Mouse (Mus musculus): Measurements from ENCODE around the gene Col12a1. TPM values are rescaled to one million over a fixed set of nuclear protein-coding genes. Genes with fewer than 3 reads are reported as not detected.

Col12a1 gene
- polyA plus RNA-seq, 1 experiment from 2014 or later: 4.5 TPM

- Histone ChIP-seq H3K27ac (ENCODE audit: low read length) (no peak overlapping the region), H3K4me3 (ENCODE audit: low read depth, low read length) (no peak overlapping the region), H3K4me1 (ENCODE audit: control insufficient read depth, insufficient read depth, low read length) (no peaks in the 10 kb centered on the region), H3K4me2 (ENCODE audit: low read length) (no peak overlapping the region), H3K27me3 (ENCODE audit: control insufficient read depth, insufficient read depth, low read depth, low read length) (no peaks in the 10 kb centered on the region), H3K36me3 (ENCODE audit: control insufficient read depth, insufficient read depth, low read length) (peaks cover 12% of the 10 kb centered on the region), H3K9me3 (replicated peaks; ENCODE audit: control insufficient read depth, low read length, poor library complexity, severe bottlenecking) (no peaks in the 10 kb centered on the region), H3K9ac (ENCODE audit: low read depth, low read length) (no peak overlapping the region)
- 93% methylated on average over 7 of the region's 7 CpGs for WGBS
- no peak for ATAC-seq
These were observed 32.1 kb upstream of the Col12a1 start for GRCm38 (mm10) chr9:79750709-79751108.

GRCm38 (mm10) chr9:79745036-79745435, 26.4 kb upstream of the Col12a1 start:
- no peak overlapping the region for H3K9ac ChIP-seq (ENCODE audit: low read depth, low read length)
- 30% methylated on average over 4 of the region's 4 CpGs for WGBS
- no peaks in the 10 kb centered on the region for H3K4me1 ChIP-seq (ENCODE audit: control insufficient read depth, insufficient read depth, low read length)

GRCm38 (mm10) chr9:79735608-79736007, 17.0 kb upstream of the Col12a1 start:
- 90% methylated on average over 6 of the region's 6 CpGs for WGBS
- H3K27ac ChIP-seq (ENCODE audit: low read length): no peak overlapping the region

More at GRCm38 (mm10) chr9:79745036-79745435, 26.4 kb upstream of the Col12a1 start:
- no peaks in the 10 kb centered on the region for H3K27me3 ChIP-seq (ENCODE audit: control insufficient read depth, insufficient read depth, low read depth, low read length)
- 0 out of 2 replicates have a peak, but pooled peaks cover 2% of the 10 kb centered on the region for H3K36me3 ChIP-seq (ENCODE audit: control insufficient read depth, insufficient read depth, low read length)
- H3K27ac ChIP-seq (ENCODE audit: low read length): no peak overlapping the region
- H3K4me2 ChIP-seq (ENCODE audit: low read length): no peak overlapping the region
- no peak overlapping the region for H3K4me3 ChIP-seq (ENCODE audit: low read depth, low read length)
- H3K9me3 ChIP-seq (replicated peaks; ENCODE audit: control insufficient read depth, low read length, poor library complexity, severe bottlenecking): no peaks in the 10 kb centered on the region
- ATAC-seq: no peak

GRCm38 (mm10) chr9:79730301-79730700, 11.7 kb upstream of the Col12a1 start:
- WGBS: 92% methylated on average over 5 of the region's 5 CpGs
- Histone ChIP-seq H3K4me1 (ENCODE audit: control insufficient read depth, insufficient read depth, low read length) (no peaks in the 10 kb centered on the region), H3K4me3 (ENCODE audit: low read depth, low read length) (no peak overlapping the region), H3K27me3 (ENCODE audit: control insufficient read depth, insufficient read depth, low read depth, low read length) (no peaks in the 10 kb centered on the region), H3K27ac (ENCODE audit: low read length) (no peak overlapping the region), H3K9me3 (replicated peaks; ENCODE audit: control insufficient read depth, low read length, poor library complexity, severe bottlenecking) (no peaks in the 10 kb centered on the region), H3K36me3 (ENCODE audit: control insufficient read depth, insufficient read depth, low read length) (no peaks in the 10 kb centered on the region), H3K9ac (ENCODE audit: low read depth, low read length) (no peak overlapping the region), H3K4me2 (ENCODE audit: low read length) (no peak overlapping the region)
- ATAC-seq: no peak

More at GRCm38 (mm10) chr9:79735608-79736007, 17.0 kb upstream of the Col12a1 start:
- H3K36me3 ChIP-seq (ENCODE audit: control insufficient read depth, insufficient read depth, low read length): no peaks in the 10 kb centered on the region
- H3K4me1 ChIP-seq (ENCODE audit: control insufficient read depth, insufficient read depth, low read length): no peaks in the 10 kb centered on the region
- H3K9me3 ChIP-seq (replicated peaks; ENCODE audit: control insufficient read depth, low read length, poor library complexity, severe bottlenecking): no peaks in the 10 kb centered on the region
- no peak for ATAC-seq
- H3K27me3 ChIP-seq (ENCODE audit: control insufficient read depth, insufficient read depth, low read depth, low read length): no peaks in the 10 kb centered on the region
- H3K9ac ChIP-seq (ENCODE audit: low read depth, low read length): no peak overlapping the region
- H3K4me3 ChIP-seq (ENCODE audit: low read depth, low read length): no peak overlapping the region
- H3K4me2 ChIP-seq (ENCODE audit: low read length): no peak overlapping the region

- Histone ChIP-seq H3K27me3 (ENCODE audit: control insufficient read depth, insufficient read depth, low read depth, low read length) (peaks cover 20% of the 10 kb centered on the region), H3K4me1 (ENCODE audit: control insufficient read depth, insufficient read depth, low read length) (peaks cover 14% of the 10 kb centered on the region), H3K27ac (ENCODE audit: low read length) (no peak overlapping the region), H3K4me2 (ENCODE audit: low read length) (no peak overlapping the region), H3K36me3 (ENCODE audit: control insufficient read depth, insufficient read depth, low read length) (no peaks in the 10 kb centered on the region), H3K4me3 (ENCODE audit: low read depth, low read length) (no peak overlapping the region), H3K9ac (ENCODE audit: low read depth, low read length) (no peak overlapping the region), H3K9me3 (replicated peaks; ENCODE audit: control insufficient read depth, low read length, poor library complexity, severe bottlenecking) (no peaks in the 10 kb centered on the region)
- WGBS: 37% methylated on average over 5 of the region's 5 CpGs
- no peak for ATAC-seq
These were observed 4.5 kb upstream of the Col12a1 start for GRCm38 (mm10) chr9:79723090-79723489.

GRCm38 (mm10) chr9:79721056-79721455, 2.4 kb upstream of the Col12a1 start:
- no peak for ATAC-seq
- H3K4me1 ChIP-seq (ENCODE audit: control insufficient read depth, insufficient read depth, low read length): peaks cover 24% of the 10 kb centered on the region
- H3K9me3 ChIP-seq (replicated peaks; ENCODE audit: control insufficient read depth, low read length, poor library complexity, severe bottlenecking): no peaks in the 10 kb centered on the region
- peaks cover 27% of the 10 kb centered on the region for H3K27me3 ChIP-seq (ENCODE audit: control insufficient read depth, insufficient read depth, low read depth, low read length)
- no peak overlapping the region for H3K27ac ChIP-seq (ENCODE audit: low read length)
- H3K4me3 ChIP-seq (ENCODE audit: low read depth, low read length): no peak overlapping the region; the same call in 1 of the 2 replicates
- H3K36me3 ChIP-seq (ENCODE audit: control insufficient read depth, insufficient read depth, low read length): no peaks in the 10 kb centered on the region
- WGBS: 6% methylated on average over 9 of the region's 9 CpGs
- H3K4me2 ChIP-seq (ENCODE audit: low read length): peak overlapping the region; percentile 47
- no peak overlapping the region for H3K9ac ChIP-seq (ENCODE audit: low read depth, low read length)

- no peaks in the 10 kb centered on the region for H3K36me3 ChIP-seq (ENCODE audit: control insufficient read depth, insufficient read depth, low read length)
- no peak overlapping the region for H3K4me3 ChIP-seq (ENCODE audit: low read depth, low read length)
- peaks cover 27% of the 10 kb centered on the region for H3K27me3 ChIP-seq (ENCODE audit: control insufficient read depth, insufficient read depth, low read depth, low read length)
- WGBS: 27% methylated on average over 9 of the region's 9 CpGs
- H3K27ac ChIP-seq (ENCODE audit: low read length): no peak overlapping the region
- no peaks in the 10 kb centered on the region for H3K9me3 ChIP-seq (replicated peaks; ENCODE audit: control insufficient read depth, low read length, poor library complexity, severe bottlenecking)
- no peak overlapping the region for H3K9ac ChIP-seq (ENCODE audit: low read depth, low read length)
- H3K4me1 ChIP-seq (ENCODE audit: control insufficient read depth, insufficient read depth, low read length): peaks cover 24% of the 10 kb centered on the region
- no peak for ATAC-seq
- H3K4me2 ChIP-seq (ENCODE audit: low read length): 0 out of 2 replicates have a peak overlapping the region, but pooled peaks have one; percentile 98
These were observed 1.5 kb upstream of the Col12a1 start for GRCm38 (mm10) chr9:79720143-79720542.

- H3K9me3 ChIP-seq (replicated peaks; ENCODE audit: control insufficient read depth, low read length, poor library complexity, severe bottlenecking): no peaks in the 10 kb centered on the region
- H3K9ac ChIP-seq (ENCODE audit: low read depth, low read length): peak overlapping the region; percentile 41; the same call in 1 of the 2 replicates
- H3K4me1 ChIP-seq (ENCODE audit: control insufficient read depth, insufficient read depth, low read length): peaks cover 30% of the 10 kb centered on the region
- H3K4me2 ChIP-seq (ENCODE audit: low read length): peak overlapping the region; percentile 98
- H3K36me3 ChIP-seq (ENCODE audit: control insufficient read depth, insufficient read depth, low read length): no peaks in the 10 kb centered on the region
- no peak overlapping the region for H3K27ac ChIP-seq (ENCODE audit: low read length)
- peaks cover 27% of the 10 kb centered on the region for H3K27me3 ChIP-seq (ENCODE audit: control insufficient read depth, insufficient read depth, low read depth, low read length)
- H3K4me3 ChIP-seq (ENCODE audit: low read depth, low read length): peak overlapping the region; percentile 56
- ATAC-seq: no peak
- WGBS: 1% methylated on average over 28 of the region's 28 CpGs
These were observed 820 bp upstream of the Col12a1 start for GRCm38 (mm10) chr9:79719451-79719850.

- Histone ChIP-seq H3K27me3 (ENCODE audit: control insufficient read depth, insufficient read depth, low read depth, low read length) (peaks cover 27% of the 10 kb centered on the region), H3K27ac (ENCODE audit: low read length) (no peak overlapping the region), H3K9ac (ENCODE audit: low read depth, low read length) (peak overlapping the region; percentile 64), H3K4me1 (ENCODE audit: control insufficient read depth, insufficient read depth, low read length) (peaks cover 30% of the 10 kb centered on the region), H3K9me3 (replicated peaks; ENCODE audit: control insufficient read depth, low read length, poor library complexity, severe bottlenecking) (no peaks in the 10 kb centered on the region), H3K4me3 (ENCODE audit: low read depth, low read length) (peak overlapping the region; percentile 56), H3K4me2 (ENCODE audit: low read length) (peak overlapping the region; percentile 98), H3K36me3 (ENCODE audit: control insufficient read depth, insufficient read depth, low read length) (no peaks in the 10 kb centered on the region)
- under 1% methylated on average over 22 of the region's 22 CpGs for WGBS
- no peak for ATAC-seq
These were observed 675 bp downstream of the Col12a1 start for GRCm38 (mm10) chr9:79717836-79718475.
